Mouse (Mus musculus) adrenal gland, postnatal 25 days (tissue): ENCODE results near the gene Hoxb2. TPM values are rescaled to one million over a fixed set of nuclear protein-coding genes. Genes with fewer than 3 reads are reported as not detected.

Source experiments
- DNase-seq: peaks from one replicate; pipeline ENCODE4 v3.0.0; 2021; ENCODE audit warnings: mixed read lengths
- total RNA-seq: library from RNA; stranded (reverse); gene quantifications from 2 replicates; pipeline ENCODE4 v1.2.3, GENCODE M21; 2021

Gene Hoxb2
- total RNA-seq, 1 experiment from 2014 or later: 24.0 TPM

DNA sequence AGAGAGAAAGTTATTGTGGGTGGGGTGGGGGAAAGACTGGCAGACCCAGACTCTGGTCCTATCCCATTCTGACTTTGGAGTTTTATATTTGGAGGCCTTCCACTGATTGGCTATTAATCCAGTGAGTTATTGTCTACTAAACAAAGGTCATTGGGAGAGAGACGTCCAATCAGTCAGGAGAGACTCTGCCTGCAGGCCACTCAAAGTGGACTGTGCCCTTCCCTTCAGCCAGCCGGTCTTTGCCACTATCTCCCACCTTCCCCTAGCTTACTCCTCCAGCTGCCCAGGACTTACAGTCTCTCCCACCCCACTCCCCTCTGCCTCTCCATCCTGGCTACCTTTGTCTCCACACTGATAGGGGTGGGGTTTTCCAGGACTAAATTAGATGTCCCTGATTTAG is 13.7 kb upstream of the Hoxb2 start:
- no peak for DNase-seq

DNA sequence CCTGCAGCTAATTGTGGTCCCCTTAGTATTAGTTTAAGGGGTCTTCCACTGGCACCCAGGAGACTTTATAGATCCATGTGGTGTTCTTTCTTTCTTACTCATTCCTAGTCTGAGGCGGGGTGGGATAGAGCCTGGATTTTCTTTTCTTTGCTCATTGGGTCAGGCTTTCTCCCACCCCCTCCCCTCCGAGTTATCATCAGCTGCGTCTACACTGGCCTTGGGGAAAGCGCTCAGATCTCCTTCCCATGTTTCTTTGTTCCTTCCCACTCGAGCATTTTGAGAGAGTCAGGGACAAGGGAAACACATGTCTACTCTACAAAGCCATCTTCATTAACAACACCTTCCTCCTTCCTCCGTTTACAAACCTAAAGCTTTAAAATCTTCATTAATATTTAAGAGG is 13.3 kb upstream of the Hoxb2 start:
- no peak for DNase-seq

DNA sequence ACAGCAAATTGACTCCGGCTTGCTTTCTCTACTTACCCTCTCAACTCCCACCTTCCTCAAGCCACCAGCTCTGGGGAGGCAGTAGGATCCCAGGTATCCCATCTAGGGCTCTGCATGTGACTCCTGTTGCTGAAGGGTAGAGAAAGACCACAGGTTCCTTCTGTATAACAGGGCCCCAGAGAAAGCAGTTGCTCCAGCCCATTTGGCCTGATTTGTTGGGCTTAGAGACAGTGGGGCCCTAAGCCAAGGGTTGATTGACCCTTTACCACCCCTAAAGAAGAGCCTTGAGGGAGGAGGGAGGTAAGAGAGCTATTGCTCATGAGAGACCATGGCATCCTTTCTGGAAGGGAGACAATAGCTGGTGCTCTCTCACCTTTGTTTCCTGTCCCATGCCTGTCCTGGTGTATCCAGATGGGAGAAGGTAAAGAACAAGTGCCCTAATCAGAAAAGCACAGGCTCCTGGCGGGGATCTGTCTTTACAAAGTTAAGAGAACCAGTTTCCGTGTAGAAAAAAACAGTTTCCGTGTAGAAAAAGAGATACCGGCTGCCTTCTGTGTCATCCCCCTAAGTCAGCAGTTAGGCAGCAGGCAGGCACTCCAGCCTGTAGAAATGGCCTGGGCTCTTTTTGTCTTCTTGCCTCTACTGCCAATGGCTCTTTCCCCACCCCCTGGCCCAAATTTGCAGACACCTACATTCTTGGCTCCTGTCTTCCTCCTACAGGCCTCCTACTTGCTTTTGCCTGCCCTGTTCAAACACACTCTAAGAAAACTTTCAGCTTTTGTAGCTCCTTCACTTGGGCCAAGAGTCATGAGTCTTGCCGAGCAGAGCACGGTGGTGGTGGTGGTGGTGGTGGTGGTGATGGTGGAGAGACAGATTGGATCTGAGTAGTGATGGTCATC is 11.1 kb upstream of the Hoxb2 start:
- DNase-seq: no peak

DNA sequence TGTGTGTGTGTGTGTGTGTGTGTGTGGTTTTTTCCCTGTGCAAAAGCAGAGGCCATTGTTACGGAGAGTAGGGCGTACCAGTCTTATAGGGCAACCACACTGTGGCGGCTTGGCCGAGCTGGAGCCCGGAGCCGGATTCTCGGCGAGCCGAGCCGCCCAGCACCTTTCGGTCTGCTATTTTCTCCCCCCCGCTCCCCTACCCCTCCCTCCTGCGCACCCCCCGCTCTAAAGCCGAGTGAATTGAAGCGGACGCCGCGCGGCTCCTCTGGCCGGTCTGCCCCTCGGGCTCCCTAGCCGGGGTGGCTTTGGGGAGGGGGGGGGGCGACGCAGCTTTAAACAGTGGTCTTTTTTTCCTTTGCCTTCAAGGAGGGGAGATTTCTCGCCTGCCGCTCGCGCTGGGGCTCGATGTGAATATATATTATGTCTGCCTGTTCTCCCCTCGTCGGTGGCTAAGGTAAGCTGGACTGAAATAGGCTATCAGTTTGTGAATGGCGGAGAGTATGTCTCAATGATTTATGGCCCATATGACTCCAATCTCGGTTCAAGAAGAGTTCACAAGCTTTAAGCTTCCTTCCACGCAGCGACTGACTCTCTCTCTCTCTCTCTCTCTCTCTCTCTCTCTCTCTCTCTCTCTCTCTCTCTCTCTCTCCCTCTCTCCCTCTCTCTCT is 9.5 kb upstream of the Hoxb2 start:
- no peak for DNase-seq

DNA sequence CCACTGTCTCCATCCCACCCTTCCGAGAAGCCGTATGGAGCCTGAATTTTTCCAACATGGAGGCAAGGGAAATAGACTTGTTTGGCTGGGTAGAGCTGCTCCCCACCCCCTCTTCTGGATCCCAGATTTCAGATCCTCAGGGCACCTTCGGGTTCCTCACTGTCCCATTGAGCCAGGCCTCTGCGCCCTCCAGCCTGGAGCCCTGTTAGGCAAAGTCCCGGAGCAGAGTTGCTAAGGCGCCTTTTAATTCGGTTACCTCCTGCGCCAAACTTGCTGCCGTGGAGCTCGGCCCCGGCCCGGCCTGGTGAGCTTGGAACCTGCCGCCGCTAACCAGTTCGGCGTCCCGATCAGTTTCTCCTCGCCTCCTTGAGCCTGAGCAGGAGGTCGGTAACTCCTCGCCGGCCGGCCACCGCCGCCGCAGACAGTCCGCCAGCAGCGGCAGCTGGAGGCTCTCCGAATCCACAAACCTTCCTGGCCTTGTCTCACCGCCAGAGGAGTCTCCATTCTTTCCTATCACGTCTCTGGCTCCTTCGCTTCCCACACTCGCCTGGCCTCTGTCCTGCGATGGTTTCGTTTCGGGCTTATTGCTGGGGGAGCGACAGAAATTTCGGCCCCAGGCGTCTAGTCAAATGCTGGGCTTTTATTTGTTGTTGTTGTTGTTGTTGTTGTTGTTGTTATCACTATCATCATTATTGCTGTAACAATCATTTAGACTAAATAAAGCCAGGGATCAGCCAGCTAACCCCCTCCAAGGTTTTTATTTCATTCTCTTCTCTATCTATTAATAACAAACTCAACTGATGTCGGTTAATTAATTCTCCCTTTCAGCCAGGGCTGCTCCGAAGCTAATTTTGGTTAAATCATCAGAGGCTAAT is 8.4 kb upstream of the Hoxb2 start:
- DNase-seq: no peak

DNA sequence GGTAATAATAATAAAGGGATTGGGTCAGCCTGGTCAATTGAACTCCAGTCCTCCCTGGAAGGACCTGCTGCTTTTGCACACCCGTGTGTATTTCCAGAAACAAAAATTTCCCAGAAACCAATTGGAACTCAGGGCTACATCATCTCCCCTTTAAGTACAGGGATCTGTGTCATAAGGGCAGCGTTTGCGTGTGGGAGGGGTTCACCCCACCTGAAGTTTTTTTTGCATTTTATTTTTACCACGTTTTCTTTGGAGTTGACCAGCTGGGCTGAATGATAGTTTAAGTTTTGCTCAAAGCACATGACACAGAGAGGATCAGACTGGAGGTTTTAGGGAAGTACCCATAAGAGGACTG is 7.8 kb upstream of the Hoxb2 start:
- DNase-seq: no peak

DNA sequence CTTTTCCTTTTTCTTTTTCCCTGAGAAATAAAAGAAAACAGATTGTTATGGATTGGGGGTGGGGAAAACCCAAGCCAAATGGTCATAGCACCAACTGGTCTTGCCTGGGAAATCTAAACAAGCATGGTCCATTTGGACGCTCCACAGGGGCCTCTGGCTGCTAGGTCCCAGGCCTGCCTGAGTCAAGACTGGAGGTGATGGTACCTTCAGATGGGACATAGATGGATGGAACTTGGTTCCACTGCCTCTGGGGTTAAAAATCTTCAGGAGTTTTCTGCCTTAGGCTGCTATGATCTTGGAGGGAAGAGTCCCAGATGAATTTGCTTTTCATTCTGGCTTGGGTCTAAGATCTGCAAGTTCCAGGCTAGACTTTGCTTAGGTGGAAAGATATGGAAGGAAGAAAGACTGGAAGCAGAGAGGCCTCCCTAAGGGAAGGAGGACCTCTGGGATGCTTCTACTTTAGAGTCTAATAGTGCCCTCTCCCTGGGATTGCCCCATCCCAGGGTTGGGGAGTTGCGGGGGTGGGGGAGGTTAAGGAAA is 7.0 kb upstream of the Hoxb2 start:
- no peak for DNase-seq

DNA sequence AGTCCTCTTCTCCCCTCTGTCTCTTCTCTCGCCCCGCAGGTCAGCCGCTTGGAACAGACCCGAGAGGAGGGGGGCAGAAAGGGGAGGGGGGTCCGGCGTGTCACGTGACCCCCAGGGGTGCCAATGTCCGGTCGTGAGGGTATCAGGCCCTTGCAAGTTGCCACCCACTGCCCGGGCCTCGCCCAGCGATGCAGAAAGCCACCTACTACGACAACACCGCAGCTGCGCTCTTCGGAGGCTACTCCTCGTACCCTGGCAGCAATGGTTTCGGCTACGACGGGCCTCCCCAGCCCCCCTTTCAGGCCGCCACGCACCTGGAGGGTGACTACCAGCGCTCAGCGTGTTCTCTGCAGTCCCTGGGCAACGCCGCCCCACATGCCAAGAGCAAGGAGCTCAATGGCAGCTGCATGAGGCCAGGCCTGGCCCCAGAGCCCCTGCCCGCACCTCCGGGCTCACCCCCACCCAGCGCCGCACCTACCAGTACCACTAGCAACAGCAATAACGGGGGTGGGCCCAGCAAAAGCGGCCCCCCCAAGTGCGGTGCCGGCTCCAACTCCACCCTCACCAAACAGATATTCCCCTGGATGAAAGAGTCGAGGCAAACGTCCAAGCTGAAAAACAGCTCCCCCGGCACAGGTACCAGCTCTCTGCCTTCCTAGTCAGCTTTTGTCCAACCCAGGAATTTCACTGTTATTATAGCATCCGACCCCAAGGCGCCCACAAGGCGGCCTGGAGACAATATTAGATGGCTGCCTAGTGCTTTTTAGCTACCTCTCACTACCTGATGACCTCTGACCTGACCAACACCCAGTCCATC is 6.1 kb upstream of the Hoxb2 start:
- no peak for DNase-seq

DNA sequence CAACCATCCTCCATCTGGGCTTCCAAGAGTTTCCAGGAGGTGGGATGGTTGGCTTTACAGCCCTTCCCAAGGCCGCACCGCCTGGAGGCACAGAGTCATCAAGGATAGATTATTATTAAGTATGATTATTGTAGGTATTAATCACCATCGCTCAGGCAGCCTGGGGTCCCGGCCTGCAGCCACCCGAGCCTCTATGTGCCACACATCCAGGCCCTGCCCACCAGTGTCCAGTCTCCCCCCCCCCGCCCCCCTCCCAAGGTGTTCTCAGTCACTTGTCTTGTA is 5.5 kb upstream of the Hoxb2 start:
- DNase-seq: no peak

DNA sequence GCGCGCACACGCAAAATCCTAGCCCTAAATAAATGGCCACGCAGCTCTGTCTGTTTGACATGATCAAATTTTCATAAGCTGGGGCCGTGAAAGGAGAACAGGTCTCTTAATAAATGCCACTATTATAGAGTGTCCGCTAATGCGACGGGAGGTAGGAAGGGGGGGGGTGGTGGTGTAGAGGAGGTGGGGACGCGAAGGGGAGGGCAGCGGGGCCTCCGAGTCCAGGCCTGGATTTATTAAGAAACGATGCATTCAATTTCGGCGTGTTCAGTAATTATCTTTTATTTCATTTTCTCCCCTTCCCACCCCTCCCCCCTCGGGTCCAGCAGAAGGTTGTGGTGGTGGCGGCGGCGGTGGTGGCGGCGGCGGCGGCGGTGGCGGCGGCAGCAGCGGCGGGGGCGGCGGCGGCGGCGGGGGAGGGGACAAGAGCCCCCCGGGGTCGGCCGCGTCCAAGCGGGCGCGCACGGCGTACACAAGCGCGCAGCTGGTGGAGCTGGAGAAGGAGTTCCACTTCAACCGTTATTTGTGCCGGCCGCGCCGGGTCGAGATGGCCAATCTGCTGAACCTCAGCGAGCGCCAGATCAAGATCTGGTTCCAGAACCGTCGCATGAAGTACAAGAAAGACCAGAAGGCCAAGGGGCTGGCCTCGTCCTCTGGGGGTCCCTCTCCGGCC is 5.0 kb upstream of the Hoxb2 start:
- DNase-seq: no peak

DNA sequence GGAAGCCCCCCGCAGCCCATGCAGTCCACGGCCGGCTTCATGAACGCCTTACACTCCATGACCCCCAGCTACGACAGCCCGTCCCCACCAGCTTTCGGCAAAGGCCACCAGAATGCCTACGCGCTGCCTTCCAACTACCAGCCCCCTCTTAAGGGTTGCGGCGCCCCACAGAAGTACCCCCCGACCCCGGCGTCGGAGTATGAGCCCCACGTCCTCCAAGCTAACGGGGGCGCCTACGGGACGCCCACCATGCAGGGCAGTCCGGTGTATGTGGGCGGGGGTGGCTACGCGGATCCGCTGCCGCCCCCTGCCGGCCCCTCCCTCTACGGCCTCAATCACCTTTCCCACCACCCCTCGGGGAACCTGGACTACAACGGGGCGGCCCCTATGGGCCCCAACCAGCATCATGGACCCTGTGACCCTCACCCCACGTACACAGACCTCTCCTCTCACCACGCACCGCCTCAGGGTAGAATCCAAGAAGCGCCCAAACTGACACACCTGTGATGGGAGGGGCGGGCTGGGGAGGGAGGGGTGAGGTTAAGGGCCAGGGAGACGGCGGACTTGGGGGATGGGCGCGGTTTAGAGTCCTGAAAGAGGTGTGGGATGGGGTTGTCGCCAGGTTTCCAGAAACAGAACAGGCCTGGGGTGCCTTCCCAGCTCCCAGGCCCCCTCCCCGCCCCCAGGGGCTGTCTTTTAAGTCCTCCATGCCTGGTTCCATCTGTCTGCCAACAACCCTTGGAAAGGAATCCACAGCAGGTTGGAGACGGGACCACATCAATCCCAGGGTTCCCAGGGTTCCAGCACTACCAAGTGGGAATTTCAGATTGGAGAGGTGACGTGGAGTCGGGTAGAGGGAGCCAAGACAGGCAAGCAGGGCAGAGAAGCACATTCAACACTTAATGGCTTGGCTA is 4.2 kb upstream of the Hoxb2 start:
- DNase-seq: no peak

DNA sequence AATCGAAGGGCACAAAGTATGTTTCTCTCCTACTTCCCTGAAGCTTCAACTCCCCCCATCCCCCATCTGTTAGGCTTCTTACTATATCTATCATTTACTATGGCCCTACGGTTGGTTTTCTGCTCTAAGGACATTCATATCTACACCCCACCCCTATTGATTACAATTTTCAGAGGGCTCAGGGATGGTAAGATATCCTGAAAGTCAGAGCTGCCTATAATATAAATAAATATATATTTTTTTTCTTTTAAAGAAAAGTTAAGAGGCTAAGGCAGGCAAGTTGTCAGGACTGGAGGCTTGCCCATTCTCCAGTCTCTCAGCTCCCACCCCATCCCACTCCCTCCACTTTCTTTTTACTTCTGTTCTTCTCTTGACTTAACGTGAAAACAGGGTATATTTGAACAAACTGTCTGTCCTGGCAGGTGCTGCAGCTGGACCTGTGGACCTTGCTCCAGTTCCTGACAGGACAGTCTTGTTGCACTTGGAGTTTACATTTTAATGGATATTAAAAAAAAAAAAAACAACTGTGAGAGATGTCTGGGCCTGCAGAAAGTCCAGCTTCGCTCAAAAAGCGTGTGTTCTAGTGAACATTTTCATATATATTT is 3.3 kb upstream of the Hoxb2 start:
- no peak for DNase-seq

DNA sequence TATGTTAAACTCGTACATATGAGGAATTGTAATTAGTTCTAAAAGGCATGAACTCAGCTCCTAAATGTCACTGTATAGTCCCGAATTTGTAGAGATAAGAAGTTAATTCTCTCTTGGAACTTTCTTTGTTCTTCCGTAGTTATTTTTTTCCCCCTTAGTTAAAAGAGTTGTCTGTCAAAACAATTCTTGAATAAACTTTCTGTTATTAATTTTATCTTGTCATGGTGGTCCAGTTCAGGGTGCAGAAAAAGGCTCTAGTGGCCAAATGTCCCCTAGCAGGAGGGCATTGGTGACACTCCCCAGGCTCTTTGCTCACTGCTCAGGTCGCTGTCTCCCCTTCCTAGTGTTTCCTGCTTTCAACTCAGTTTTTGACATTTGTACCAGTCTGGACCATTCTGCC is 2.6 kb upstream of the Hoxb2 start:
- no peak for DNase-seq

DNA sequence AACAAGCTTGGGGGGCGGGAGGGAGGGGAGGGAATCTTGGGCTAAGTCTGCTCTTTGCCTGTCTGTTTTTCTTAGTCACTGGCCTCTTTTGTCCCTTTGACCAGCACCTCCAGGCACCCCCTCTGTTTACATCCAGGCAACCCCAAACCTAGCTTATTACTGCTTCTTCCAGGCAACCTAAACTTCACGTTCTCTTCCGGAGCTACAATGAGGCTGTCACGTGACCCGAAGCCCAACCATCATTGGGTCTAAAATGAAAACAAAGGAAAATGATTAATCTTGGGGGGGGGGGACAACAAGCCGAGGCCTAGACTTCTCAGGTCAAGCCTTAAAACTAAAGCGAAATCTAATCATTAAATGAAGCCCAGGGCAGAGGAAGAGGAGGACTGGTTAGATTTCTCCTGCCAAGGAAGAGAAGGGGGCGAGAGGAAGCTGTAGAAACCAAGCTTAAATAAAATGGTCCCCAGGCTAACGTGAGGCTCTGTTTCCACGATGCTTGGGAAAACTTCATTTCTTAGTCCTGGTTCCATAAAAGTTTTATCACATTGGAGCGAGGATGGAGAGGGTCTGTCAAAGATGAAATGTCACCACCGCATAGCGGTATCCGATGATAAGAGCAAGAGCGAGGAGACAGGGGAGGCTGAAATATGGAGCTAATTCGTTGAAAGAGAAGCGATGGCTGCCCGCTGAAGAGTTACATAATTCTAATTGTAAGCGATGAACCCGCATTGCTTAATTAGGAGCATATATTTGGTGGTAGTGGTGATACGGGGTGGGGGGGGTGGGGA is 2.0 kb upstream of the Hoxb2 start:
- DNase-seq: no peak

DNA sequence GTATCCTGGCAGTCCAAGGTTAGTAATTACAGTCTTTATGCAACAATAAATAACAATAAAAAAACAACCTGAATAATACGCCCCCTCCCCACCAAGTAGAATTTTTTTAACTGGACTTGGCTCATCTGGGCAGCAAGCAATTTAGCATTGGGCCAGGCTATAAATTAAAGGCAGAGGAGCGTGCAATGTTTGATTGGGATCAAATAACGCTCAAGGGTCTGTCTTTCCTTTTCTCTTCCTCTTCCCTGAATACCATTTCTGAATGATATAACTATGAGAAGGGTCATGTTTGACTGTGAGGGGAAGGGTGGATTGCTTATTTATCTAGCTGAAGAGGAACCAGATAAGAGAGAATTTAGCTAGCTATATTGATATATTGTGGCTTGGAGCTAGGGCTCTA is 1.3 kb upstream of the Hoxb2 start:
- no peak for DNase-seq

DNA sequence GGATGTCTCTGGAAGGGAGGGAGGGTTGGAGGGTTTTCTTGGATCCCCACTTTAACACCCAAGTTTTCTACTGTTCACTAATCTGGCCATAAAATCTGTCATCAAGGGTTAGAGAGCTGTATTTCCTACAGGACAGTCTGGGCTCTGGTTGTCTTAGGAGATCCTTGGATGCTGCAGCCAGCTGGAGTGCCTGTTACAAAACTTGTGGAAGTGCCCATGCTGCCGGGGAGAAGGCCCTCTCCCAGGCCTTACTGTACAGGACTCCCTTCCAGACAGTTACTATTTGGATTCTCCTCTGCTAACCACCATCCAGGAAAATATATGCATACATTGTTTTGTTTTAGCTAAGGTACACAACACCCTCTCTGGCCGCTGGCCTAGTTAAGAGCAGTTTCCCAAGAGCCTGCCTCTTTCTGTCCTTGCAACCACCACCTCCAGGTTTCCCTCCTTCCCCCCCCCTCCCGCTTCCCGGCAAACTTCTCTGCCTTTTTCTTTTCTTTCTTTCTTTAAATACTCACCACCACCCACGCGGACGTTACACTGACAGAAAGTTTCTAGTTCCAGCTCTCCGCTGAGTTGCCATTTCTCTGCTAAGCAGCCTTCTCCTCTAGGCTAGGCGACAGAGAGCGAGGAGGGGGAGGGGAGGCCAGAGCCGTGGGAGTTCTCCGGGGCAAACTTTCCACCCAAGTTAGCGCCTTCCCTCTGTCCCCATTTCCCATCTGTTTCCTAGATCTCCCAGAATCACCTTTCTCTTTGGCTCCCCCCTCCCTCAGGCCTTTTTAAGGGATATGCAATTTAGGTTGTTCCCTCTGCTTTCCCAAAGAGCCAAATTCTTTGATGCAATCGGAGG is 609 bp upstream of the Hoxb2 start:
- DNase-seq: no peak

DNA sequence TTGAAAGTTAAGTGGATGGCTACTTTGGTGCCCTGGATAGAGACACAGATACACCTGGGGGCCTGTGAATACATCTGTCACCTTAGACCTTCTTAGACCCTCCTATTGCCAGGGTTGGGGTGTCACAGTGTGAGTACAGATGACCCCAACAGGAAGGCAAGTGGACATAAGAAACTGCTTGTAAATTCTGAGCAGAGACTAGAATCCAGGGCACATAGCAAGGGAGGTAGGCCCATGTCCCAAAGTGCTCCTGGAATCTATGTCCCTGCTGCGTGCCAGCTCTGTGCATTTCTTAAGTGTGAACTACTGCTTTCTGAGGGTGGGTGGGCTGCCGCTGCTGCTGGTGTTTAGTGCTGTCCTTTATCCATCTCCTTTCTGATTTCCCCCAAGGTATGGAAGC is 466 bp downstream of the Hoxb2 start:
- DNase-seq: no peak

DNA sequence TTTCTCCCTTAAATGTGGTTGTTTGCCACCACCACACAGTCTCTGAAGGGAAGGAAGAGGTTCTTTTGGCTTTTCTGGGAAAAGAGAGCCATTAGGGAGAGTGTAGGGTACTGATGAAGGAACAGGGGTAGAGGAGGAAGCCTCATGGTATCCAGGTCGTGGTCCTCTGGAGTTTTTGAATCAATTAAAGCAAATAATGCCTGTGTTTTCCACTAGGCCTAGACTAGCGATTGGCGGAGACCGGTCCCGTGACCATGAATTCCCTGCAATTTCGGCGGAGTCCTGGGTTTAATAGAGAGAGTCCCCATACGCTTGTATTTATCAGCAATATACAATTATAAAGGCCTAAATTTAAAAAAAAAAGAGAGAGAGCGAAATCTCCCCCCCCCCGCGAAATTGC is 987 bp downstream of the Hoxb2 start:
- no peak for DNase-seq
